Mouse (Mus musculus): ENCODE measurements around the gene Galnt9. TPM values are rescaled to one million over a fixed set of nuclear protein-coding genes. Genes with fewer than 3 reads are reported as not detected.

Gene Galnt9
- polyA plus RNA-seq, 1 experiment: 0.02 TPM

GRCm38 (mm10) chr5:110520974-110521373, 23.2 kb upstream of the Galnt9 start:
- no peaks in the 10 kb centered on the region for H3K79me3 ChIP-seq (ENCODE audit: low read depth)
- H3ac ChIP-seq (ENCODE audit: control insufficient read depth, insufficient read length, low read depth): no peak overlapping the region
- no peaks in the 10 kb centered on the region for H3K36me3 ChIP-seq (ENCODE audit: control insufficient read depth, insufficient read depth)
- no peaks in the 10 kb centered on the region for H3K79me2 ChIP-seq (ENCODE audit: control insufficient read depth, insufficient read depth)
- TF ChIP-seq MYOD1 (IDR thresholded peaks at IDR 0.05; ENCODE audit: control insufficient read depth, insufficient read length, low read depth) (no peak), CTCF (IDR thresholded peaks at IDR 0.05; ENCODE audit: control insufficient read depth, insufficient read depth, insufficient read length) (no peak), FOSL1 (IDR thresholded peaks at IDR 0.05; ENCODE audit: insufficient read depth, low read length, poor library complexity, severe bottlenecking) (no peak), MAX (IDR thresholded peaks at IDR 0.05) (no peak), USF1 (IDR thresholded peaks at IDR 0.05; ENCODE audit: low read depth) (no peak), CEBPB (IDR thresholded peaks at IDR 0.05; ENCODE audit: low read depth) (no peak), MYOG (IDR thresholded peaks at IDR 0.05; ENCODE audit: control insufficient read depth, extremely low read depth, insufficient read length) (no peak)
- no peak overlapping the region for H3K4me3 ChIP-seq (ENCODE audit: insufficient read depth, poor library complexity, severe bottlenecking)
- peaks cover 46% of the 10 kb centered on the region for H3K27me3 ChIP-seq (ENCODE audit: control insufficient read depth, insufficient read depth, insufficient read length)

DNA sequence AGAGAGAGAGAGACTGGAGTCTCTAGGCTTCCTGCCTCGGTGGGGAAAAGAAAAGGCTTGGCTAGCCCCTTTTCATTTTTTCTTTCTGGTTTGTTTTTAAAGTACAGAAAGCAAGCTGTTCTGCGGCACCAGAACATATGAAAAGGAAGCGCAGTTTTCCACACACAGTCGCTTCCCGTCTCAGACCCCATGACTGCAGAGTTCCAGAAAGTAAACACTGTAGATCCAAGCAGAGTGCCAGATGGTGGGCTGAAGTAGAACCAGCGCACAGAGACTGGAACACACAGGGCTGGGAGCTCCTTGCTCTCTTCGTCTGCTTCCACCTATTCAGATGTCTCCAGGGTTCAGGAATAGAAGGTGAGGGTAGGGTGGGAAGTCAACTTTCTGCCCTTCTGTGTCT, 22.3 kb upstream of the Galnt9 start:
- Histone ChIP-seq H3K36me3 (ENCODE audit: control insufficient read depth, insufficient read depth) (no peaks in the 10 kb centered on the region), H3K27me3 (ENCODE audit: control insufficient read depth, insufficient read depth, insufficient read length) (peaks cover 38% of the 10 kb centered on the region), H3K4me3 (ENCODE audit: insufficient read depth, poor library complexity, severe bottlenecking) (no peak overlapping the region), H3K79me3 (ENCODE audit: low read depth) (no peaks in the 10 kb centered on the region), H3K79me2 (ENCODE audit: control insufficient read depth, insufficient read depth) (no peaks in the 10 kb centered on the region), H3ac (ENCODE audit: control insufficient read depth, insufficient read length, low read depth) (no peak overlapping the region)
- TF ChIP-seq MAX (IDR thresholded peaks at IDR 0.05) (no peak), CTCF (IDR thresholded peaks at IDR 0.05; ENCODE audit: control insufficient read depth, insufficient read depth, insufficient read length) (no peak), MYOD1 (IDR thresholded peaks at IDR 0.05; ENCODE audit: control insufficient read depth, insufficient read length, low read depth) (no peak), USF1 (IDR thresholded peaks at IDR 0.05; ENCODE audit: low read depth) (no peak), MYOG (IDR thresholded peaks at IDR 0.05; ENCODE audit: control insufficient read depth, extremely low read depth, insufficient read length) (no peak), FOSL1 (IDR thresholded peaks at IDR 0.05; ENCODE audit: insufficient read depth, low read length, poor library complexity, severe bottlenecking) (no peak), CEBPB (IDR thresholded peaks at IDR 0.05; ENCODE audit: low read depth) (no peak)

DNA sequence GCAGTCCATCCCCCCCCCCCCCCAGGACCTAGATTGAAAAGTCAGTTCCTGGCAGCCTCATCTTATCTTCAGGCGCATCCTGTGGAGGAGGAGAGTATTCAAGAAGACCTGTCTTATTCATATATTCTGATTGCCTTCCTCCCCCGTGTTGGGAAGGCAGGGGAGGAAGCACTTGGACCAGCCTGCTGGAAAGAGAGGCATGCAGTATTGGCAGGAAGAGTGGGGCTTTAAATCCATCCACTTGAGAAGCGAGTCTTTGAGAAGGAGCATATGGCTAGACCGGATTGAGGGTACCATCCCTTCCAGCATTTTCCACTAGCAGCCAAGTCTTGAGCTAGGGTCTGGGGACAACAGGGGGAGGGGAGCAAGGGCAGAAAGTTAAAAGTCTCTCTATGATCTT, 20.9 kb upstream of the Galnt9 start:
- no peaks in the 10 kb centered on the region for H3K36me3 ChIP-seq (ENCODE audit: control insufficient read depth, insufficient read depth)
- H3K27me3 ChIP-seq (ENCODE audit: control insufficient read depth, insufficient read depth, insufficient read length): peaks cover 26% of the 10 kb centered on the region
- H3K4me3 ChIP-seq (ENCODE audit: insufficient read depth, poor library complexity, severe bottlenecking): no peak overlapping the region
- H3K79me2 ChIP-seq (ENCODE audit: control insufficient read depth, insufficient read depth): no peaks in the 10 kb centered on the region
- H3K79me3 ChIP-seq (ENCODE audit: low read depth): no peaks in the 10 kb centered on the region
- TF ChIP-seq MYOG (IDR thresholded peaks at IDR 0.05; ENCODE audit: control insufficient read depth, extremely low read depth, insufficient read length) (no peak), MAX (IDR thresholded peaks at IDR 0.05) (no peak)
- H3ac ChIP-seq (ENCODE audit: control insufficient read depth, insufficient read length, low read depth): no peak overlapping the region

- Histone ChIP-seq H3K79me3 (ENCODE audit: low read depth) (no peaks in the 10 kb centered on the region), H3K36me3 (ENCODE audit: control insufficient read depth, insufficient read depth) (no peaks in the 10 kb centered on the region), H3K27me3 (ENCODE audit: control insufficient read depth, insufficient read depth, insufficient read length) (peaks cover 34% of the 10 kb centered on the region), H3K4me3 (ENCODE audit: insufficient read depth, poor library complexity, severe bottlenecking) (no peak overlapping the region), H3ac (ENCODE audit: control insufficient read depth, insufficient read length, low read depth) (no peak overlapping the region), H3K79me2 (ENCODE audit: control insufficient read depth, insufficient read depth) (no peaks in the 10 kb centered on the region)
- TF ChIP-seq MYOD1 (IDR thresholded peaks at IDR 0.05; ENCODE audit: control insufficient read depth, insufficient read length, low read depth) (no peak), CEBPB (IDR thresholded peaks at IDR 0.05; ENCODE audit: low read depth) (no peak), FOSL1 (IDR thresholded peaks at IDR 0.05; ENCODE audit: insufficient read depth, low read length, poor library complexity, severe bottlenecking) (no peak), MYOG (IDR thresholded peaks at IDR 0.05; ENCODE audit: control insufficient read depth, extremely low read depth, insufficient read length) (no peak), USF1 (IDR thresholded peaks at IDR 0.05; ENCODE audit: low read depth) (no peak), CTCF (IDR thresholded peaks at IDR 0.05; ENCODE audit: control insufficient read depth, insufficient read depth, insufficient read length) (no peak), MAX (IDR thresholded peaks at IDR 0.05) (no peak)
These were observed 18.5 kb upstream of the Galnt9 start for GRCm38 (mm10) chr5:110525701-110526100.

GRCm38 (mm10) chr5:110526556-110526955, 17.6 kb upstream of the Galnt9 start:
- TF ChIP-seq MYOD1 (IDR thresholded peaks at IDR 0.05; ENCODE audit: control insufficient read depth, insufficient read length, low read depth) (no peak), MAX (IDR thresholded peaks at IDR 0.05) (no peak), FOSL1 (IDR thresholded peaks at IDR 0.05; ENCODE audit: insufficient read depth, low read length, poor library complexity, severe bottlenecking) (no peak), CTCF (IDR thresholded peaks at IDR 0.05; ENCODE audit: control insufficient read depth, insufficient read depth, insufficient read length) (no peak), USF1 (IDR thresholded peaks at IDR 0.05; ENCODE audit: low read depth) (no peak), CEBPB (IDR thresholded peaks at IDR 0.05; ENCODE audit: low read depth) (no peak), MYOG (IDR thresholded peaks at IDR 0.05; ENCODE audit: control insufficient read depth, extremely low read depth, insufficient read length) (no peak)
- Histone ChIP-seq H3K27me3 (ENCODE audit: control insufficient read depth, insufficient read depth, insufficient read length) (peaks cover 38% of the 10 kb centered on the region), H3K36me3 (ENCODE audit: control insufficient read depth, insufficient read depth) (no peaks in the 10 kb centered on the region), H3K79me3 (ENCODE audit: low read depth) (no peaks in the 10 kb centered on the region), H3K4me3 (ENCODE audit: insufficient read depth, poor library complexity, severe bottlenecking) (no peak overlapping the region), H3K79me2 (ENCODE audit: control insufficient read depth, insufficient read depth) (no peaks in the 10 kb centered on the region), H3ac (ENCODE audit: control insufficient read depth, insufficient read length, low read depth) (no peak overlapping the region)

- Histone ChIP-seq H3K4me3 (ENCODE audit: insufficient read depth, poor library complexity, severe bottlenecking) (no peak overlapping the region), H3K36me3 (ENCODE audit: control insufficient read depth, insufficient read depth) (no peaks in the 10 kb centered on the region), H3ac (ENCODE audit: control insufficient read depth, insufficient read length, low read depth) (no peak overlapping the region), H3K79me3 (ENCODE audit: low read depth) (no peaks in the 10 kb centered on the region), H3K79me2 (ENCODE audit: control insufficient read depth, insufficient read depth) (no peaks in the 10 kb centered on the region), H3K27me3 (ENCODE audit: control insufficient read depth, insufficient read depth, insufficient read length) (peaks cover 19% of the 10 kb centered on the region)
- no peak for TF ChIP-seq USF1 (IDR thresholded peaks at IDR 0.05; ENCODE audit: low read depth)
- TF ChIP-seq CEBPB (IDR thresholded peaks at IDR 0.05; ENCODE audit: low read depth): no peak
- no peak for TF ChIP-seq FOSL1 (IDR thresholded peaks at IDR 0.05; ENCODE audit: insufficient read depth, low read length, poor library complexity, severe bottlenecking)
- TF ChIP-seq MYOG (IDR thresholded peaks at IDR 0.05; ENCODE audit: control insufficient read depth, extremely low read depth, insufficient read length): no peak
- no peak for TF ChIP-seq MYOD1 (IDR thresholded peaks at IDR 0.05; ENCODE audit: control insufficient read depth, insufficient read length, low read depth)
- TF ChIP-seq CTCF (IDR thresholded peaks at IDR 0.05; ENCODE audit: control insufficient read depth, insufficient read depth, insufficient read length): no peak
- TF ChIP-seq MAX (IDR thresholded peaks at IDR 0.05): no peak
These were observed 13.1 kb upstream of the Galnt9 start for GRCm38 (mm10) chr5:110531091-110531490.
